Comparison of ENCODE assay signal across 8 mouse cellular contexts in genomic region chr12:79887225-79887886, GRCm38 (mm10).
DNase-seq lines count a peak whose midpoint lies in the region; ATAC-seq lines count a peak whose summit lies in the region.

No protein-coding gene starts in this region.

- 73% methylated on average over 12 of the region's 12 CpGs for WGBS in forebrain, embryonic 10.5 days
- 64% methylated on average over 12 of the region's 12 CpGs for WGBS in forebrain, embryonic 12.5 days
- WGBS in forebrain, embryonic 16.5 days = 37% methylated on average over 12 of the region's 12 CpGs
- 43% methylated on average over 12 of the region's 12 CpGs for WGBS in hindbrain, embryonic 16.5 days
- WGBS in lung, embryonic 16.5 days = 30% methylated on average over 12 of the region's 12 CpGs
- WGBS in midbrain, embryonic 15.5 days = 58% methylated on average over 12 of the region's 12 CpGs

- peaks cover 51% of the 10 kb centered on the region for H3K4me1 ChIP-seq in forebrain, embryonic 10.5 days
- H3K4me1 ChIP-seq in forebrain, embryonic 12.5 days = peaks cover 7% of the 10 kb centered on the region
- H3K4me1 ChIP-seq in forebrain, embryonic 16.5 days (replicated peaks; ENCODE audit: control insufficient read depth, insufficient read depth, low read length) = peaks cover 11% of the 10 kb centered on the region
- no peaks in the 10 kb centered on the region for H3K4me1 ChIP-seq in hindbrain, embryonic 16.5 days (ENCODE audit: control insufficient read depth, insufficient read depth, low read depth, low read length)
- peaks cover 30% of the 10 kb centered on the region for H3K4me1 ChIP-seq in lung, embryonic 16.5 days (replicated peaks; ENCODE audit: control insufficient read depth, insufficient read depth, low read length)
- H3K4me1 ChIP-seq in midbrain, embryonic 15.5 days = no peaks in the 10 kb centered on the region

- H3K27me3 ChIP-seq in forebrain, embryonic 10.5 days (ENCODE audit: poor library complexity, severe bottlenecking) = no peaks in the 10 kb centered on the region
- H3K27me3 ChIP-seq in forebrain, embryonic 12.5 days = no peaks in the 10 kb centered on the region
- H3K27me3 ChIP-seq in forebrain, embryonic 16.5 days (replicated peaks; ENCODE audit: control insufficient read depth, insufficient read depth, low read length) = no peaks in the 10 kb centered on the region
- no peaks in the 10 kb centered on the region for H3K27me3 ChIP-seq in hindbrain, embryonic 16.5 days (replicated peaks; ENCODE audit: control insufficient read depth, insufficient read depth, low read length)
- H3K27me3 ChIP-seq in lung, embryonic 16.5 days (ENCODE audit: control insufficient read depth, insufficient read depth, low read depth, low read length) = no peaks in the 10 kb centered on the region
- H3K27me3 ChIP-seq in midbrain, embryonic 15.5 days (replicated peaks) = no peaks in the 10 kb centered on the region

- peak overlapping the region; percentile 74 for H3K27ac ChIP-seq in forebrain, embryonic 10.5 days
- H3K27ac ChIP-seq in forebrain, embryonic 12.5 days = no peak overlapping the region
- no peak overlapping the region for H3K27ac ChIP-seq in forebrain, embryonic 16.5 days (ENCODE audit: low read length)
- H3K27ac ChIP-seq in hindbrain, embryonic 16.5 days (ENCODE audit: low read depth, low read length) = peak overlapping the region; percentile 7; the same call in 1 of the 2 replicates
- peak overlapping the region; percentile 84 for H3K27ac ChIP-seq in lung, embryonic 16.5 days (ENCODE audit: low read length)
- H3K27ac ChIP-seq in midbrain, embryonic 15.5 days = no peak overlapping the region

- H3K4me2 ChIP-seq in forebrain, embryonic 12.5 days = no peak overlapping the region
- H3K4me2 ChIP-seq in forebrain, embryonic 16.5 days (ENCODE audit: low read length) = peak overlapping the region; percentile 32
- no peak overlapping the region for H3K4me2 ChIP-seq in hindbrain, embryonic 16.5 days (ENCODE audit: low read length)
- 0 out of 2 replicates have a peak overlapping the region, but pooled peaks have one; percentile 20 for H3K4me2 ChIP-seq in lung, embryonic 16.5 days (ENCODE audit: low read depth, low read length)
- H3K4me2 ChIP-seq in midbrain, embryonic 15.5 days = no peak overlapping the region

- H3K36me3 ChIP-seq in forebrain, embryonic 10.5 days (replicated peaks) = no peaks in the 10 kb centered on the region
- H3K36me3 ChIP-seq in forebrain, embryonic 12.5 days (replicated peaks) = no peaks in the 10 kb centered on the region
- no peaks in the 10 kb centered on the region for H3K36me3 ChIP-seq in forebrain, embryonic 16.5 days (ENCODE audit: control insufficient read depth, insufficient read depth)
- no peaks in the 10 kb centered on the region for H3K36me3 ChIP-seq in hindbrain, embryonic 16.5 days (ENCODE audit: control insufficient read depth, insufficient read depth, low read length)
- H3K36me3 ChIP-seq in lung, embryonic 16.5 days (ENCODE audit: control insufficient read depth, insufficient read depth, low read length) = no peaks in the 10 kb centered on the region
- H3K36me3 ChIP-seq in midbrain, embryonic 15.5 days (replicated peaks) = no peaks in the 10 kb centered on the region

- no peak overlapping the region for H3K9ac ChIP-seq in forebrain, embryonic 12.5 days
- H3K9ac ChIP-seq in forebrain, embryonic 16.5 days (replicated peaks; ENCODE audit: low read depth, low read length) = no peak overlapping the region
- H3K9ac ChIP-seq in hindbrain, embryonic 16.5 days (ENCODE audit: low read depth, low read length) = no peak overlapping the region
- no peak overlapping the region for H3K9ac ChIP-seq in lung, embryonic 16.5 days (ENCODE audit: low read length)
- H3K9ac ChIP-seq in midbrain, embryonic 15.5 days = no peak overlapping the region

- DNase-seq in forebrain, embryonic 10.5 days (ENCODE audit: extremely low spot score, low spot score) = no peak
- DNase-seq in natural killer cell, adult 2 months (ENCODE audit: low spot score in 2 of 2) = no peak
- no peak for DNase-seq in layer of hippocampus, postnatal 36 days

- H3K9me3 ChIP-seq in forebrain, embryonic 10.5 days = peaks cover 4% of the 10 kb centered on the region
- no peaks in the 10 kb centered on the region for H3K9me3 ChIP-seq in forebrain, embryonic 12.5 days
- no peaks in the 10 kb centered on the region for H3K9me3 ChIP-seq in forebrain, embryonic 16.5 days (ENCODE audit: control insufficient read depth, low read length)
- H3K9me3 ChIP-seq in hindbrain, embryonic 16.5 days (ENCODE audit: control insufficient read depth, low read length) = no peaks in the 10 kb centered on the region
- H3K9me3 ChIP-seq in lung, embryonic 16.5 days (ENCODE audit: control insufficient read depth, low read length) = 0 out of 2 replicates have a peak, but pooled peaks cover 2% of the 10 kb centered on the region
- no peaks in the 10 kb centered on the region for H3K9me3 ChIP-seq in midbrain, embryonic 15.5 days

- ATAC-seq in forebrain, embryonic 12.5 days (ENCODE audit: low FRiP score) = no peak
- ATAC-seq in forebrain, embryonic 16.5 days = peak; percentile 61
- ATAC-seq in hindbrain, embryonic 16.5 days = 0 out of 2 replicates have a peak, but pooled peaks have one; percentile 45
- peak; percentile 90 for ATAC-seq in lung, embryonic 16.5 days (ENCODE audit: low read depth)
- no peak for ATAC-seq in midbrain, embryonic 15.5 days (replicated peaks)

- H3K4me3 ChIP-seq in forebrain, embryonic 10.5 days = no peak overlapping the region
- H3K4me3 ChIP-seq in forebrain, embryonic 12.5 days (replicated peaks) = no peak overlapping the region
- no peak overlapping the region for H3K4me3 ChIP-seq in forebrain, embryonic 16.5 days (replicated peaks; ENCODE audit: low read length)
- H3K4me3 ChIP-seq in hindbrain, embryonic 16.5 days (ENCODE audit: low read length) = no peak overlapping the region
- H3K4me3 ChIP-seq in lung, embryonic 16.5 days (ENCODE audit: low read length) = no peak overlapping the region
- no peak overlapping the region for H3K4me3 ChIP-seq in midbrain, embryonic 15.5 days

Comparison
In these comparisons a context has a peak if more than half of its experiments do, and no peak if none do; other contexts are left out.
1. H3K27ac ChIP-seq: peak in forebrain, embryonic 10.5 days (single experiment), hindbrain, embryonic 16.5 days (single experiment) and lung, embryonic 16.5 days (single experiment); none in forebrain, embryonic 12.5 days (single experiment), forebrain, embryonic 16.5 days (single experiment) and midbrain, embryonic 15.5 days (single experiment).
2. ATAC-seq: peak in forebrain, embryonic 16.5 days (single experiment), hindbrain, embryonic 16.5 days (single experiment) and lung, embryonic 16.5 days (single experiment); none in forebrain, embryonic 12.5 days (single experiment) and midbrain, embryonic 15.5 days (single experiment).
3. H3K4me2 ChIP-seq: peak in forebrain, embryonic 16.5 days (single experiment) and lung, embryonic 16.5 days (single experiment); none in forebrain, embryonic 12.5 days (single experiment), hindbrain, embryonic 16.5 days (single experiment) and midbrain, embryonic 15.5 days (single experiment).